Mouse (Mus musculus) liver, adult 2 months (tissue): ENCODE measurements at regions not wholly inside any gene's neighbourhood (a gene's known extent, or its start where the extent isn't known, plus 50 kb on each side); places are given as distances from the start of the nearest gene placed in this dataset.

ENCODE experiments used
- DNase-seq: peaks from one replicate; pipeline ENCODE4 v3.0.0-alpha.2; 2011; ENCODE audit warnings: low read depth, low spot score; ENCODE audit errors: extremely low read depth
- H3K27ac ChIP-seq: fragments of 200-500 bp; replicated peaks from 2 replicates; pipeline ENCODE4 v1.5.1; 2012; ENCODE audit warnings: low read depth, mild to moderate bottlenecking, control low read depth, inconsistent platforms, low read length; ENCODE audit not compliant: insufficient read depth
- H3K27me3 ChIP-seq: fragments of 200-500 bp; 2 replicates; pipeline ENCODE4 v1.6.1; 2012; ENCODE audit warnings: mild to moderate bottlenecking, moderate library complexity, low read length, inconsistent platforms; ENCODE audit not compliant: control insufficient read depth, insufficient read depth
- H3K36me3 ChIP-seq: fragments of 200-500 bp; 2 replicates; pipeline ENCODE4 v1.6.1; 2012; ENCODE audit warnings: low read length, inconsistent platforms; ENCODE audit not compliant: control insufficient read depth, insufficient read depth
- H3K4me1 ChIP-seq: fragments of 200-500 bp; 2 replicates; pipeline ENCODE4 v1.6.1; 2011; ENCODE audit warnings: low read length; ENCODE audit not compliant: control insufficient read depth, insufficient read depth
- H3K4me3 ChIP-seq: fragments of 200-500 bp; 2 replicates; pipeline ENCODE4 v1.5.1; 2011; ENCODE audit warnings: low read depth, mild to moderate bottlenecking, control low read depth, low read length, moderate library complexity; ENCODE audit not compliant: insufficient read depth
- H3K79me2 ChIP-seq: fragments of 200-500 bp; 2 replicates; pipeline ENCODE4 v1.6.1; 2012; ENCODE audit warnings: inconsistent platforms, mild to moderate bottlenecking, low read length, moderate library complexity; ENCODE audit not compliant: control insufficient read depth, insufficient read depth
- H3K9ac ChIP-seq: fragments of 200-500 bp; 2 replicates; pipeline ENCODE4 v1.6.1; 2012; ENCODE audit warnings: low read depth, mild to moderate bottlenecking, control low read depth, inconsistent platforms, low read length
- CTCF ChIP-seq: fragments of 200-500 bp; IDR thresholded peaks from 2 replicates; pipeline ENCODE4 v1.5.1; 2011; ENCODE audit warnings: low read depth, low read length, control low read depth
- POLR2A ChIP-seq: fragments of 200-500 bp; IDR thresholded peaks from 2 replicates; pipeline ENCODE4 v1.6.1; 2011; ENCODE audit warnings: low read length, control low read depth; ENCODE audit not compliant: insufficient read depth; ENCODE audit errors: extremely low read depth
- WGBS: fragments of 180-500 bp; shearing (Covaris S2); methylation state at CpG from one replicate; pipeline ENCODE4 v1.1.7; 2018; 5-methylcytosine and 5-hydroxymethylcytosine counted together

DNA sequence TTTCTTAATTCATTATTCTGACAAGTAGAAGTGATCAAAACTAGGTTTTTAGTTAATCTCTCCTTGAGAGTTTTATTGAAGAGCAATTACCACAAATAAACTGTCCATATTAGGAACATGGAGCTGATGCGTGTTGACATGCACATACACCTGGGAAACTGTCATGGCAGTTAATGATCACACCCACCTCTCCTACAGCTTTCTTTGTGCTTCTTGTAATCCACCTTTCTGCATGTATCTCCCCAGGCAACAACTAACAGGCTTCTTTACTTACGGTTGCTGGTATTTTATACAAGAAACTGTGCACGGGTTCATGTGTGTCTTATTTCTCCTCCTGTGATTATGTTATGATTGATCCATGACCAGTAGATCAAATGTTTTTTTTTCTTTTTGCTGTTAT, 296.0 kb upstream of the Nr5a2 start:
- no peak overlapping the region for H3K27ac ChIP-seq
- no peak for TF ChIP-seq CTCF
- TF ChIP-seq POLR2A: no peak
- no peak overlapping the region for H3K4me3 ChIP-seq
- 93% methylated on average over 3 of the region's 3 CpGs for WGBS
- no peak overlapping the region for H3K9ac ChIP-seq
- no peak for DNase-seq
- H3K36me3 ChIP-seq: no peaks in the 10 kb centered on the region
- no peaks in the 10 kb centered on the region for H3K4me1 ChIP-seq
- H3K79me2 ChIP-seq: no peaks in the 10 kb centered on the region
- H3K27me3 ChIP-seq: no peaks in the 10 kb centered on the region

DNA sequence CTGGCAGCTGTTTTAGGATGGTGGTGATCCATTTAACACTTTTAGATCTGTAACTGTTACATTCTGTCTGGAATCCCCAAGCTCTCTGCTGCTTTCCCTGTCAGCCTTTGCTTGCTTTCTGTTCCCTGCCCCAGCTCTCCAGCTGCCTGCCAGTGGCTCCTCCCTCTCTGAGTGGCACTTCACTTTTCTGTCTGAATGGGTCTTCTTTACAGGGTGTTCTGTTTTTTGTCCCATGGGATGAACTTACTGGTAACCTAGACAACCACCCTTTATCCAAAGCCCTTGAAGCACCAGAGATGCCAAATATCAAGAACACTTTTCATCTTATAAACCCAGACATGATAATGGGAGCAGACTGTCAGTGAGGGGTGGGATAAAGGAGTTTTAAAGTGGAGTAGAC, 294.8 kb upstream of the Nr5a2 start:
- Histone ChIP-seq H3K27me3 (no peaks in the 10 kb centered on the region), H3K79me2 (no peaks in the 10 kb centered on the region), H3K4me3 (no peak overlapping the region), H3K4me1 (no peaks in the 10 kb centered on the region), H3K36me3 (no peaks in the 10 kb centered on the region), H3K9ac (no peak overlapping the region), H3K27ac (no peak overlapping the region)
- DNase-seq: no peak
- TF ChIP-seq CTCF (no peak), POLR2A (no peak)

DNA sequence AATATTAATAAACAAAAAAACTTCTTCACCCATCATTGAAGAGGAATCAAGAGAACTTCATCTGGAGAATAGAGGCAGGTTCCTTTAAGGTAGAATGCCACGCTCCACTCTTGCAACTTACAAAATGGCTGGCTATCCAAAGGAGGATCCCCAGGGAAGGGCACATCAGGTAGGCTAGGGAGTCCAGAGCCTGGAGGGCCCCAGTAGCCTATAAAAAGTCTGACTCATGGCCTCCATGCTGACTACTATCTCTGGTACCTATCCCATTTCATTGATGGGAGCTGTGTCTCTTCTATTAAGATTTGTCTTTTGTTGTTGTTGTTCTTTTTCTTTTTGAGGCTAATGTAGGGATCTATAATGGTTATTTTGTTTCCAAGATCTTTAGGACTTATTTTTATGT, 294.4 kb upstream of the Nr5a2 start:
- no peak overlapping the region for H3K4me3 ChIP-seq
- no peaks in the 10 kb centered on the region for H3K27me3 ChIP-seq
- H3K79me2 ChIP-seq: no peaks in the 10 kb centered on the region
- TF ChIP-seq POLR2A (no peak), CTCF (no peak)
- DNase-seq: no peak
- H3K9ac ChIP-seq: no peak overlapping the region
- no peak overlapping the region for H3K27ac ChIP-seq
- WGBS: 94% methylated on average over 1 of the region's 1 CpGs
- H3K36me3 ChIP-seq: no peaks in the 10 kb centered on the region
- no peaks in the 10 kb centered on the region for H3K4me1 ChIP-seq

DNA sequence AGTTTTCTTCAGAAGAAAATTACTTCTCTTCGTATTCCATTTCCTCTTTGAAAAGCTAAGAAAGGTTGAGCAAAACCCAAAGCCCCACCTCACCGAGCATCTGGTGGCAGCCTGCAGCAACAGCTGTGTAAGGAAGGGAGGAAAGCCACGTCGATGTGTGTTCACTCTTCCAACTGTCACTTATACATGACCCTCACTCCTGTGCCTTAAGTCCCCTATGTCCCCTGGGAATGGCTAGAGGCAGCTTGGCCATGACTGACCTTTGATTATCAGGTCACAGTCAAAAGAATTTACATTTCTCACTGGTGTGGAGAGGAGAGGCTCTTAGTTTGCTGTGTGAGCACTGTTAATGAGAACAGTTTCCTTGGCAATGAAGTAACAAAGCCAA, 266.8 kb upstream of the Nr5a2 start:
- 72% methylated on average over 4 of the region's 4 CpGs for WGBS
- no peaks in the 10 kb centered on the region for H3K27me3 ChIP-seq
- no peak overlapping the region for H3K4me3 ChIP-seq
- no peak overlapping the region for H3K9ac ChIP-seq
- TF ChIP-seq POLR2A: no peak
- TF ChIP-seq CTCF: no peak
- H3K27ac ChIP-seq: no peak overlapping the region
- H3K79me2 ChIP-seq: no peaks in the 10 kb centered on the region
- no peak for DNase-seq
- no peaks in the 10 kb centered on the region; the same call in 1 of the 2 replicates for H3K4me1 ChIP-seq
- H3K36me3 ChIP-seq: no peaks in the 10 kb centered on the region

DNA sequence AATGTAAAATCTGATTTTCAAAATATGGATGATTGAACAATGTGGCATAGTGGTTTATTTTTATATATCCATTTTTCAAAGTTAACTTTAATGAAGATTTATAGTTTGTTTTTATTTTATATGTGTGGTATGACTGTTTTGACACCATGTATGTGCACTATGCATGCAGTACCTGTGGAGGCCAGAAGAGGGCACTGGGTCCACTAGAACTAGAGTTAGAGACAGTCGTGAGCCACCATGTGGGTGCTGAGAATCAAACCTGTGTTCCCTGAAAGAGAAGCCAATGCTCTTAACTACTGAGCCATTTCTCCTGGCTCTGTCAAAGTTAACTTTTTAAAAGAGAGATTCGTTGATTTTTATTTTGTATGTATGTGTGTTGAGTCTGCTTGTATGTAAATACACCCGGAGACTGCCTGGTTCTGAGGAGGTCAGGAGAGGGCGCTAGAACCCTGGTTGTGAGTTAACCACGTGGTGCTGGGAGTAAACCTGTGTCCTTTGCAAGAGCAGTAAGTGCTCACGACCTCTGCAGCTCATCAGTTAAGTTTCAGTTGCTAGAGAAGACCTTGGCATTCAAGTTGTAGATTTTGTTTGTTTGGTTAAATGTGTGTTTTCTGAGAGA, 266.3 kb upstream of the Nr5a2 start:
- Histone ChIP-seq H3K79me2 (no peaks in the 10 kb centered on the region), H3K9ac (no peak overlapping the region), H3K36me3 (no peaks in the 10 kb centered on the region), H3K27me3 (no peaks in the 10 kb centered on the region), H3K27ac (no peak overlapping the region), H3K4me3 (no peak overlapping the region), H3K4me1 (no peaks in the 10 kb centered on the region; the same call in 1 of the 2 replicates)
- TF ChIP-seq CTCF (peak; percentile 38; the same call in 1 of the 2 replicates), POLR2A (no peak)
- no peak for DNase-seq
- 81% methylated on average over 6 of the region's 6 CpGs for WGBS

DNA sequence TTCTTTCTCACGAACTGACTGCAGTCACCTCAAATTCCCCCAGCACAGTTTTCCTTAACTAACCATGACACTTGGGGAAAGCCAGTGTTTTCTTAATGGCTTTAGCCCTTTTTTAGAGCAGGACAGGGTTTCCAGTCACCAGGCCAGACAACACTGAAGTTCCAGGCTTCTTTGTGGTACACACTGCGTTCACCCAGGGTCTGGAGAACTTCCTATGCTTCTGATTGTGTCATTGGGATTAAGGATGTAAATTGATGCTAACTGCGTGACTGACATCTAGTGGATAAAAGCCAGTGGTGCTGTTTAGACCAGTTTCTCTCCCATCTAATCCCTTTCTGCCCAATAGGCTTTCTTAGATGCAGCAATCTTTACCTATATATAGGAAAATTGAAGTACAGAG, 265.2 kb upstream of the Nr5a2 start:
- 28% methylated on average over 3 of the region's 3 CpGs for WGBS
- H3K4me3 ChIP-seq: no peak overlapping the region
- no peaks in the 10 kb centered on the region for H3K27me3 ChIP-seq
- no peaks in the 10 kb centered on the region for H3K36me3 ChIP-seq
- no peak overlapping the region for H3K9ac ChIP-seq
- TF ChIP-seq POLR2A (no peak), CTCF (peak; percentile 66)
- no peaks in the 10 kb centered on the region for H3K79me2 ChIP-seq
- H3K27ac ChIP-seq: no peak overlapping the region
- DNase-seq: peak; percentile 59
- no peaks in the 10 kb centered on the region; the same call in 1 of the 2 replicates for H3K4me1 ChIP-seq
